In genomic region chr14:20082536-20083325, GRCm38 (mm10) we compare ENCODE assay signal across 8 mouse cellular contexts. TPM values are rescaled to one million over a fixed set of nuclear protein-coding genes. Genes with fewer than 3 reads are reported as not detected.
DNase-seq lines count a peak whose midpoint lies in the region; ATAC-seq lines count a peak whose summit lies in the region.

No protein-coding gene starts in this region.

- peak; percentile 87 for DNase-seq in adipocyte (ENCODE audit: low spot score)
- peak; percentile 95 for DNase-seq in embryo, embryonic 10 days (ENCODE audit: low spot score)
- DNase-seq in gastrocnemius, postnatal 10 days: peak; percentile 83
- peak; percentile 96 for DNase-seq in induced T-regulatory cell, adult 2 months (ENCODE audit: low read depth)
- DNase-seq in left cerebral cortex, adult 9 months (ENCODE audit: low spot score in 2 of 2): peak; percentile 78 to 92
- DNase-seq in right cerebral cortex, postnatal 14 days: peak; percentile 84
- peak; percentile 91 to 92 for DNase-seq in urinary bladder, postnatal 36 days (ENCODE audit: low spot score in 2 of 2)

- ATAC-seq in megakaryocyte progenitor cell, adult 5-6 weeks (replicated peaks; ENCODE audit: poor library complexity): peak; percentile 96

RNA-seq across cellular contexts. Expression of gene Saysd1, which starts 55.6 kb away (rescaled TPM):
- total RNA-seq in gastrocnemius, postnatal 10 days (2021): 1 to 10 TPM; 2.0 to 2.2 TPM
- total RNA-seq in megakaryocyte progenitor cell, adult 5-6 weeks (2015): 3.4 and 3.9 TPM in 2 replicates
- total RNA-seq in megakaryocyte progenitor cell, adult 5-6 weeks (2017): 0.62 and 1.4 TPM in 2 replicates

Comparison
In these comparisons a context has a peak if more than half of its experiments do, and no peak if none do; other contexts are left out.
1. Peak in every context shown above with its lines: DNase-seq and ATAC-seq.